Mouse (Mus musculus): ENCODE results near the gene Copg1.

GRCm38 (mm10) chr6:87867256-87867655 is 20.4 kb upstream of the Copg1 start:
- TF ChIP-seq POLR2A (IDR thresholded peaks at IDR 0.05; ENCODE audit: low read depth, low read length) (no peak), CTCF (IDR thresholded peaks at IDR 0.05; ENCODE audit: extremely low read depth, insufficient read length, insufficient replicate concordance, low read depth, low read length) (no peak)

Measured in small intestine, adult 2 months (tissue).